Mouse (Mus musculus): ENCODE results near the gene Alg12. TPM values are rescaled to one million over a fixed set of nuclear protein-coding genes. Genes with fewer than 3 reads are reported as not detected.

Gene Alg12
- polyA plus RNA-seq, 1 experiment from 2014 or later, result 14.2 TPM

DNA sequence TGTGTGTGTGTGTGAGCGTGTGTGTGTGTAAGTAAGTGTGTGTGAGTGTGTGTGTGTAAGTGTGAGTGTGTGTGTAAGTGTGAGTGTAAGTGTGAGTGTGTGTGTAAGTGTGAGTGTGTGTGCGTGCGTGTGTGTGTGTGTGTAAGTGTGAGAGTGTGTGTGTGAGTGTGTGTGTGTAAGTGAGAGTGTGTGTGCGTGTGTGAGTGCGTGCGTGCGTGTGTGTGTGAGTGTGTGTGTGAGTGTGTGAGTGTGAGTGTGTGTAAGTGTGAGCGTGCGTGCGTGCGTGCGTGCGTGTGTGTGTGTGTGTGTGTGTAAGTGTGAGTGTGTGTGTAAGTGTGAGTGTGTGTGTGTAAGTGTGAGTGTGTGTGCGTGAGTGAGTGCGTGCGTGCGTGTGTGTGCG lies 63.4 kb downstream of the Alg12 start:
- ATAC-seq (ENCODE audit: insufficient number of reproducible peaks, low FRiP score, low TSS enrichment, low read depth), result no peak
- Histone ChIP-seq H3K36me3 (peaks cover 25% of the 10 kb centered on the region), H3K27ac (replicated peaks) (no peak overlapping the region), H3K9ac (no peak overlapping the region), H3K4me3 (replicated peaks) (no peak overlapping the region), H3K4me1 (peaks cover 3% of the 10 kb centered on the region; the same call in 1 of the 2 replicates), H3K27me3 (no peaks in the 10 kb centered on the region), H3K9me3 (replicated peaks) (no peaks in the 10 kb centered on the region), H3K4me2 (replicated peaks) (no peak overlapping the region)
- WGBS, result 97% methylated on average over 18 of the region's 18 CpGs

Other genes starting within 250 kb of the Alg12 start
- not detected in 2 replicates for gene Zdhhc25, start 219.0 kb downstream of the Alg12 start, polyA plus RNA-seq (2015; fragmentation: Nextera tagmentation; extraction: Ambion mirVana)
- gene Brd1, start 85.1 kb downstream of the Alg12 start, polyA plus RNA-seq (2015; fragmentation: Nextera tagmentation; extraction: Ambion mirVana), result 21.3 and 22.8 TPM in 2 replicates
- 12.2 and 12.3 TPM in 2 replicates for gene Zbed4, start 67.7 kb downstream of the Alg12 start, polyA plus RNA-seq (2015; fragmentation: Nextera tagmentation; extraction: Ambion mirVana)
- 86.5 and 87.7 TPM in 2 replicates for gene Creld2, start 328 bp upstream of the Alg12 start, polyA plus RNA-seq (2015; fragmentation: Nextera tagmentation; extraction: Ambion mirVana)
- 63.0 and 64.8 TPM in 2 replicates for gene Pim3, start 42.9 kb upstream of the Alg12 start, polyA plus RNA-seq (2015; fragmentation: Nextera tagmentation; extraction: Ambion mirVana)
- gene Ttll8, start 135.1 kb upstream of the Alg12 start, polyA plus RNA-seq (2015; fragmentation: Nextera tagmentation; extraction: Ambion mirVana), result 0.05 TPM in 1 of 2 replicates, not detected in the other
- gene Mlc1, start 159.7 kb upstream of the Alg12 start, polyA plus RNA-seq (2015; fragmentation: Nextera tagmentation; extraction: Ambion mirVana), result 0.29 TPM in 1 of 2 replicates, not detected in the other
- gene Mov10l1, start 163.6 kb upstream of the Alg12 start, polyA plus RNA-seq (2015; fragmentation: Nextera tagmentation; extraction: Ambion mirVana), result 0.13 and 0.26 TPM in 2 replicates
- gene Panx2, start 240.4 kb upstream of the Alg12 start, polyA plus RNA-seq (2015; fragmentation: Nextera tagmentation; extraction: Ambion mirVana), result 0.33 and 0.84 TPM in 2 replicates